Mouse (Mus musculus) frontal cortex, postnatal 25 days (tissue): ENCODE measurements around the gene Angptl2.
"Not testable (repeated sequence)": the region's sequence is repeated elsewhere in the genome, so short reads cannot be mapped to it uniquely, and the experiment has no call there.

Experiments used
- DNase-seq, 2 experiments: peaks; one replicate each; pipeline ENCODE4 v3.0.0; 2022; ENCODE audit warnings: low spot score in 2 of 2

The Angptl2 gene

DNA sequence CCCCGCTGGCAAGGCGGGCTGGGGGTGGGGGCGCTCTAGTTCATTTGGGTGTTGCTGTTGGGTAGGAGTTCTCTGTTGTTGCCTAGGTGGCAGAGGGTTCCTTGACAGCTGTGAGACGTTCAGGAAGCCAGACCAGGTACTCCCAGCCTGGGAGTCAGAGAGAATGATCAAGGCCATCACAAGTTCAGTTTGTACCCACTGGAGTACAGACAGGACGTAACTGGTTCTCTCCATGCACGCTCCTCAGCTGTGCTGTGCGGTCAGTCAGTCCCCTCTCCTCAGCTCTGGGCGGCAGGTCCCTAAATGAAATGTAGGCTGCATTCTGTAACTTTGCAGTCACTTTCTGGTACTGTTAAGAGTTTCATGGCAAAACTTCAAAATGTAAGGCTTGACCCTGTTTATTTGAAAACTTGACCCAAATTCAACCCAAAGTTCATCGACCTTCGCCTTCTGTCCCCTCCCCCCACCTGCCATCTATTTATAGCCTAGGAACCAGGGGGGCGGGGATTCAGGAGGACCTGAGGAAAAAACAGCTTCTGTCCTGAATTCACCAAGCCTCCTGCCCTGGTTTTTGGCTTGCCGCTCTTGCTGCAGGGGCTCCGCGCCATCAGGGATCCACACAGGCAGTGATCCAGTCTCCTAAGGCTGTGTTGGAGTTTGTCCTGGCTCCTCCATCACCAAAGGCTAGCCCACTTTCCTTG lies 15.4 kb upstream of the Angptl2 start:
- no peak for DNase-seq

DNA sequence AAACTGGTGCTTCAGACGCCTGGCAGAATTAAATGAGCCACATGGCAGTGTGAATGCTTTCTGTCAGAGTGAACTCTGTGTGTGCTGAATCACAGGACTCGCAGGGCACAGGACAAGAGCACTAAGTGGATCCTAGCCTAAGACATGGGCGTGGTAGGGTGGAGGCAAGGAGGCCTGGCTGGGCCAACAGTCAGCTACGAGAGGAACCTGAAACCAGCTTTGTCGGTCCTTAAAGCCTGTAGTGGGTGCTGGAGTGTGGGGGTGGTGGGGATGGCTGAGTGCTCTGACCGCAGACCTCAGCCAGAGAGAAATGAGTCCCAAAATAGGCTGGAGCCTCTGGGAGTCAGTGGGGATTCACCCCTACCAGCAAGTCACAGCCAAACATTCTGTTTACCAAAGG lies 12.6 kb upstream of the Angptl2 start:
- no peak for DNase-seq

DNA sequence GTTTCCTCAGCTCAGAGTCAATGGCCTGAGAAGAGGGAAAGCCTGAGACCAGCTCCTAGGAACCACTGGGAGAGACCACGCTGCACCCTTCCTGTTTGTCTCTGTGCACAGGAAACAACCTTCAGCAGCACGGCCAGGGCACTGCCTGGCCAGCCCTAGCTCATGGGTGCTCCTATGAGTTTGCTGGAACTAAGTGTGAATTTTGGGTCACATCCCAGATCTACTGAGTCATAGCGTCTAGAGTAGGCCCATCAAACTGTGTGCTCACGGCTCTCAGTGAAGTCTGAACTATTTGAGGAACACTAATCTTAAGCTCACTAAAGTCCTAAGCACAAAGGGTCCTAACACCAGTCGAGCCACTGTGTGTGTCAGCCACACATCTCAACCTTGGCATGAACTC lies 10.9 kb upstream of the Angptl2 start:
- DNase-seq: no peak

DNA sequence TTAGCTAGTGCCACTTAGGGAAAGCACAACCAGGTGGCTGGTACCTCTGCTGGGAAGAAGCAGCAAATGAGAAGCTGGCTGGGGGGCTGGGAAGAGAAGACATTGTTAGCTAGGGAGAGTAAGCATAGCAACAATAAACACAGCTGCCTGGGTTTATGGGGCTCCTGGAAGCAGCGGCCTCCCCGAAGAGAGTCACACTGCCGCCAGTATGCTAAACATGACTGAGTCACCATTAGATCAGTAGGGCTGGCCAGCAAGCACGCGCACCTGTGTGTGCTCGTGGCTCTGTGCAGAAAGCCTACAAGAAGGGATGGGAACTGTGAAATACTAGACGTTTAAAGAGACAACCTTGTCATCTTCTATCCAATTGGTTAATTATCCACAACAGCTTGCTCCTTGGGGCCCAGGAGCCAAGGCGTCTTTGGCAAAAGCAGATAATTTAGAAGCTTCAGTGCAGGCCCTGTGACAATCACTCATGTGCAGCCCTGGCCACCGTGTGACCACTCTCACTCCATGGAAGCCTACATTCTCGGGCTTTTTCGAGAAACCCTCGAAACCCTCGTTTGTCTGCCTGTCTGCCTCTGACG lies 9.8 kb upstream of the Angptl2 start:
- DNase-seq: no peak

DNA sequence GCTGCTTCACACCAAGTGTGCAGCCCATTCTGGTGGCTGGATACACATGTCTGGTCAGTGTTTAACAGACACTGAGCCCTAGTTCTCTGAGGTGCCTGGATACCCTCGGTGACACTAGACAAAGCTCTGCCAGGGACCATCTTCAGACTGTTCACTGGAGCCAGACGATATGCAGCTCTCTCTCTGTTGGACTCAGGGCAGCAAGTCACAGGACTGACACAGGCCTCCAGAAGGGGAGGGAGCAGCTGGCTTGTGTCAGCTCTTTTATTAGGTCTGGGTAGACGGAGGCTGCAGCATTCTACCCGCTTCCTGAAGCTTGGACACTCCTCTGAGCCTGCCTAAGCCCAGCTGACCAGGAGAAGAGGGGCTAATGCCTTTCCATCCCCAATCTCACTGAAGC lies 8.8 kb upstream of the Angptl2 start:
- no peak for DNase-seq

DNA sequence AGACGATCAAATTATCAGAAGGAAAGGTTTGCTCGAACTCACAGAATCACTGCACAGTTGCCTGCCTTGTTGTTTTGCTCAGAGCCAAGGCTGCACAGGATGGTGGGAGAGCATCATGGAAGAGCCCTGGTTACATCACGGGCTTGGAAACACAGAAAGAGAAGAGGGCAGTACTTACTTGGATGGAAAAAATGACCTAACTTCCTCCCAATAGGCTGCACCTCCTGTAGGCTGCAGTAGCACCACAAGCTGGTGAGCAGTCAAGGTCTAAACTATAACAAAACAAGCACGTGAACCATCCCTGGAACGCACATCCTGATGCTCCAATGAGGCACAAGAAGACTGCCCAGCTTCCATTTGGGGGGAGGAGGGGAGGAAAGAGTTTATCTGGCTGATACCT lies 7.7 kb upstream of the Angptl2 start:
- no peak for DNase-seq

DNA sequence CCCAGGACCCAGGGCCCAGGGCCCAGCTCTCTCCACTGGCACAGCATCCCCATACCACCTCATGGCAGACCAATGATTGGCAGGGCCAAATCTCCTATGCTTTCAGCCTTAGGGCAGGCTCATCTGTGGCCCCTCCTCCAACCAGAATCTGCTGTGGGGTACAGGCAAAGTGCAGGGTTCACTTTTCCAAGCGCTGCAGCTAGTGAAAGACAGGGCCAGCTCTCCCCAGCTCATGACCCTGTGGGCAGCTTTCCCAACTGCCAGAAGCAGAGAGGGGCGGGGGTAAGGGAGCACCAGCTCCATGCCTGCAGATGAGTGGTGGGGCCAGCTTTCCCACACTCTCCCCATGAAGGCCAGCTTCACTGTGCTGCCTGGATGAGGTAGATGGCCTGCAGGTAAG lies 5.0 kb upstream of the Angptl2 start:
- DNase-seq: no peak

DNA sequence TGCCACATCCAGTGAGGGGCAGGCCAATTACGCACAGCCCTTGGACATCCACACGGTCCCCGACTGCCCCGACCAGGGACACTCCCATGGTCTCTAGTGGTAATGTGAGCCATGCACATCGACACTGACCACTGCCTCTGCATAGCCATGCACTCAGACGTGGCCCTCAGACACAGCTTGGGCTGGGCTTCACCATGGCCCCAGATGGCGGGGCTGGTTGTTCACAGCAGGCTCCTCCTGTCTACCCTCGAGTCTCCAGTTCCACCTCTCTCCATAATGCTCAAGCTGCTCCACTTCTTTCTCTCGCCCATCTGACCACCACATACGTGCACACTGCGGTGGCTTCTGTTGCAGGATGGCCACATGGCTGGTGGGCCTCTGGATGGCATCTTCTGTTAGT lies 4.6 kb upstream of the Angptl2 start:
- DNase-seq: not testable (repeated sequence)

DNA sequence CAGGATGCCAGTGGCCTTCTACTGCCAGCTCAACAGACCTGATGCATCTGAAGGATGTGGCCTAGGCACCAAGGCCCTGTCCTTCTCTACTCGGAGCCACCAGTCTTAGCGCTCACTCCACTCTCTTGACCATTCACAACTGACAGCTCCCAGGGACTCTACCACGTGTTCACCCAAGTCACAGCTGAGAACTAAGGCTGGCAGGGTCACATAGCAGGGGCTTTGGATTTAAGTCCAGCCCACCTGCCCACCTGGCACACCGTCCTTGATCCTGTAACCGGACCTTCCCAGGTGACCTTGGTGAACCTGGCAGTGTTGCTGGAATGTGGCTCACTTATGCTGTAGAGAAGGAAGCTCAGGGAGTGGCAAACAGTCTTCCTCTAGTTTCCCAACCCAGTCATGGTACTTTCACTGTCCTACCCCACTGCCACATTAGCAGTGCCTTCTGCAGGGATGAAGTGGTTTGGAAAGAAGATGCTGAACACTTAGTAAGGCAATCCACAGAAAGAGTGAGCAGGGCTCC lies 631 bp upstream of the Angptl2 start:
- DNase-seq: no peak

DNA sequence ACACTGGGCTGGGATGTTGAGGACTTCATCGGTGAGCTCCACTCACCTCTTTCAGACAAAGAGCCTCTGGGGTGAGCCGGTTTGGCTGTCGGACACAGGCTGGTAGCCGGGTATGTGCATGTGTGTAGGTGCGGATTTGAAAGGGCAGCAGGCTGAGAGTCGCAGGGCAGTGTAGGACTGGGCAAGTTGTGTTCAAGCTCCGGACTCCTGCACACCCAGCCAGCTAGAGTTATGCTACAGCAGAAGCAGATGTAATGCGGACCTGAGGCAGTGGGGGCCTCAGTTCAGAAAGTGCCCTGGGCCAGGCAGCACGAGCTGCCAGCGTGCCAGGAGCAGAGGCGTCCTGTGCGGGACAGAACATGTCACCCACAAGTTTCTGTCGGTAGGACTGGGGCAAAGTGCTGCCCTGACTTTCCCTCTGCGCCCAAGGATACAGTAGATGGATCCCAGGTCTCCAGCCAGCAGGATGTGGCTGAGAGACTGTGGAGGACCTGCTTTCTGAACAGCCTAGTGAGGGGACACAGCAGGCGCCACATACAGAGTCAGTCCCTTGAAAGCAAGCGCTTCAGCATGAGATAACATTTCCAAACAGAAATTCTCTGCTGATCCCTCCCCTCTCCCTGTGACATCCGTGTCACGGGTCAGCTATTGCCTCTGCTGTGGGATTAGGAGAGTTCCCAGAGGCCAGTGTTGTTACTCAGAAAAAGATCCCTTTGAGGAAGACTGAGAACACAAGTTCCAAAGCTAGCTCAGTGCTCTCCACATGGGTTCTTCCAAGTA lies 966 bp downstream of the Angptl2 start:
- no peak for DNase-seq

DNA sequence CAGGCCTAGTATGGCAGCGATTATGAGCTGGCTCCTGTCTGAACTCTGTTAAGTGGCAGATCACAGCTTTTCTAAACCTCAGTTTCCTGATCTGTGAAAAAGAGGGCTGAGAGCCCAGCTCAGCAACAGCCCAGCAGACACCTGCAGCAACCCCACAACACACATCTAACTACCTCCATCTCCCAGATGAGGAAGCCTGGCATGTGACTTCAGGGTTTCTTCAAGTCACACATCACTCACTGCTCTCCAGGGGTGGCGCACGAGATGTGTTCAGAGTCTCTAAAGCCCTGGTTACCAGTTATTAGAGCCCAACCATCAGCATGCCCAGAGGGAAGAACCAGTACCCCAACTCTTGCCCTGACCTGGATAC lies 1.5 kb downstream of the Angptl2 start:
- DNase-seq: no peak

DNA sequence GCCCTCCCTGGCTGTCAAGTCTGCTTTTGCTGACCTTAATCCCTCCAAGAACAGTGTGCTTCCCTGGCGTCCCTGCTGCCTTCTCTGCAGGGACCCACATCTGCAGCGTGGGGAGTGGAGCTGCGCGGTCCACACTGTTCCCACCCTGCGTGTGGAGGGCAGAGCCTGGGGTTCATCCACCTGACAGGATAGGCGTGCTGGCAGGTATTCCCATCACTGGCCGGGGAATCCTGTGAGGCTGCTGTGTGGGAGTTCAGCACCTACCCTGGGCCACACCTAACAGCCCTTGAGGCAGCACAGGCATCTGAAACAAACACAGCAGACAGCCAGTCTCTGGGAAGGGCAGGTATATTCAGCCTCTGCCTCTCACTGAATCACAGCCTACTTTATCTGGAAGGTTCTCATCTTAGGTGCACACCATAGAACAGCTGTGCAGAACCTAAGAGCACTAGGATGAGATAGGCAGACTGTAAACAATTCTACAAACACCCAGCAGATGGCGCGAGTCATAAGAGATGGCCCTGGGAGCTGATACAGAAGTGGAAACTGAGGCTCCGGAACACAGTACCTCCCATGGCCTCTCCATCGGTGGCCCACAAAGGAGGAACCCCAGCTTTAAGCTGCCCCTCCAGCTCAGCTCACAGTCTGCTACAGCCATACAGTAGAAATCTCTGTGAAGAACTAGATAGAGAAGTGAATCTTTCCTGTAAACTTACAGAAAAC lies 3.2 kb downstream of the Angptl2 start:
- DNase-seq: no peak

DNA sequence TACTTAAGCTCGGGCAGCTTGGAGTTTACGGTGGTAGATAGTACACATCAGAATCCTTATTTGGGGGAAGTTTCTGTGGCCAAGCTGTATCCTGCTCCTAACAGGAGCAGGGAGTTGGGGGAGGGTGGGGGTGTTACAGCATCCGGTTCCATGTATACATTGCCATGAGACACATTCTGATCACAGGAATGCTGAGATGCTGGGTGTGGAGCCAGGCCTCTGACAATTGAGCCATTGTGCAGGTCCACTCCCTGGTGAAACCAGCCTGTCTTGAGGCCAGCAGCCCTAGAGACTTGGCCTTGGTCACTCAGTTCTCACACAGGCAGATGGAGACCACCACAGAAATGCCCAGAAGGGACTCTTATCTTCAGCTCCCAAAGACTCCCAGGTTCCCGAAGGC lies 3.8 kb downstream of the Angptl2 start:
- DNase-seq: no peak

DNA sequence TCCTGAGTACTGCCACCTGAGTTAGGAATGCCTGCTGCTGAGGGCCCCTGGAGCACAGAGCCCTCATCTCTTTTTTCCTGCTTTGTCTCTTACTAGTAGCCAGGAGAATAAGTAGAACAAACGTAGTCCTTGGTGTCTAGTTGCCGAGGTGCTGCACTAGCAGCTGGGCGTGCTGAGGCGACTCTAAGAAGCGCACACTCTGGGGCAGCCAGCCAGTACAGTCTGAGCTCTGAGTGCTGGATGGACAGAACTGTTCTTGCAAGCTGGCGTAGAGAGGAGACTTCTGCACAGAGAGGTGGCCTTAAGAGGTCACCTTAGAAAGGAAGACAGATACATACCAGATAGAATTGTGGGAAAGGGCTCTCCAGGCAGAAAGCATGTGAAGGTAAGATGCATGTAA lies 4.4 kb downstream of the Angptl2 start:
- no peak for DNase-seq

DNA sequence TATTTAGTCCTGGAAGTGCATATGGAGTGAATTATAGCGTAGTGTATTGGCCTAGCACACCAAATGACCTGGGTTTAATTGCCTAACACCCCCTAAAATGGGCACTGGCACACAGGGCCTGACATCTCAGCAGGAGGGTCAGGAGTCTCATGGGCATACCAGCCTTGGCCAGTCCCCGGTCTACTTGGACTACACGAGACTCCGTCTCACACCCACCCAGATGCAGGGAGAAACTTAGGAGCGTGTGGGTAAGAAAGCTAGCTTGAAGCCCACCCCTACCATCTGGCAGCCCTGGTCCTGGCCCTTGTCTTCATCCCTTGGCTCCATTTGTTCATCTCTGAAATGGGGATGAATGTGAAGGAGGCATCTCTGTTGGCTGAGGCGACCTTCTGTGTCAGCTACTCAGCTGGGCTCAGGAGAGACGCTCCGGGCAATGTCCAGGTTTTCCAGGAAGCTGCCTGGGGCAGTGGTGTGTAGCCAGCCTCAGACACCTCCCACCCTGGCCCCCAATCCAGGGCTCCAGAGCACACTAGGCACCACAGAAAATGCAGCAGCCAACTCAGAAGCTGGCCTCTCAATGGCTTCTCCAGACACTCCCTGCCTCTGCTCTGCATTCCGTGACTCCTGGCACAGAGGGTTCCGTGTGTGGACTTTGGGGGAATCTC lies 4.9 kb downstream of the Angptl2 start:
- DNase-seq: no peak

DNA sequence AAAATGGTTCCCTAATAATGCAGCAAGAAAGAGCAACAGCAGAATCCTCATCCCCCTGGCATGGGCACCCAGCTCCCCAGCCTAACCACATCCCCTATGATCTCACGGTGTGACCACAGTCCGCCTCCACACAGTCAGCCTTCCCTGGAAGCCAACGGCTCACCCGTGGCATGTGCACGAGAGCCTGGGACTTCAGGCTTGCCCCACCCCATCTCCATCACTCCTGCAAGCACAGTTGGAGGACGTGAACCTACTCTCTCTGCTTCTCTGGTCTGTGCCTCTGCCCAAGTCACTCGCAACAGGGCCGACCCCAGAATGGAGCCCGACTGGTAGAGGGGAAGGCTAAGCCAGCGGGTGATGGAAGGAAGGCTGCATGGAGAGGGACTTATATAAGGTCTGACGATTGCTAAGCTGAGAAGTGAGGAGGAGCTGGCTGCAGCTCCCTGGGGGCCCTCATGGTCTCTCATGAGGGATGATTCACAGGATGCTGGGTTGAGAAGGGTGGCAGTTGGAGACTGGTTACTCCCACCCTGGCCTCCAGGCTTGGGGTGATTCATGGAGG lies 5.6 kb downstream of the Angptl2 start:
- no peak for DNase-seq

DNA sequence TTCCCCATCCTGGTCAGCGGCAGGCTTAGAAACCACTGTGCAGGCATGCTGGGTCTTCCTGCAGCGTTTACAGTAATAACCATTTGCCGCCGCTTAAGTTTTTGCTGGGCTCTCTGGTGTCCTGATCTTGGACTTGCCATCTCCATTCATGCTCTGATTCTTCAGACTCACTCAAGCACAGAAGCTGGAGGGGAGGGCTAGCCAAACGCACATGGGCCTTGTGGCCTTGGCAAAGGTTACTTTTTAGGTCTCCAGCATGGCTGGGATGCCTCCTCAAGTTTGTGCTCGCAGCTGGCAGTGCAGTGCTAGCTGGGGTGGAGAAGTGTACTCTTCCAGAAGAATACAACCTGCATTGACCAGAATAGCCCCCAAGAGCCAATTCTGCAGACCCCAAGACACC lies 6.6 kb downstream of the Angptl2 start:
- DNase-seq: no peak

DNA sequence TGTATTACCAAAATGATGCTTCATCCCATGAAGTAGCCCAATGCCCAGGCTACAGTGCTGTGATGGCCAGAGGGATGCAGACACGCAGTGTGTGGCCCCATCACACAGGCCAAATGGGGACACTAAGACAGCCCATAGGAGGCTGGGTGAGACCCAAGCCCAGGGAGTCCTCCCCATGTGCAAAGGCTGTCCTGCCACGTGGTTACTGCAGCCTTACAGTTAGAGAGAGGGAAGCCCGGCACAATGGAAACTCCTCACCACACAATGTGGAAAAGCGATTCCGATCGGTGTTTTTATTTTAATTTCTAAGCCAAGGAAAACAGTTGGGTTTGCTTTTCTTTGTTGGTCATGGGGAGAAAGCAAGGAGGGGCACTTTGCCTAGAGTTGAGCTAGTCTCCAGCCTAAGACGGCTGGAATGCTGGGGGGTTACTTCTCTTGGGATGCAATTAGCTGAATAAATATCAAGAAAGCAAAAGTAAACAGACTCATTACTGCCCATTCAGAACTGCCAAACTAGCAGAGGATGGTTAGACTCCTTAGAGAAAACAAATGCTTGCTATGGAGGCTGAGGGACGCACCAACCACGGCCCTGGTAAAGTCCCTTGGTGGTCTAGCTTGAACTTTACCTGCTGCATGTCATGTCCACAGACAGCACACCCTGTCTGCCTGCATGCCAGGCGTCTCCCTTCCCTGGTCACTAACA lies 7.9 kb downstream of the Angptl2 start:
- DNase-seq: no peak

DNA sequence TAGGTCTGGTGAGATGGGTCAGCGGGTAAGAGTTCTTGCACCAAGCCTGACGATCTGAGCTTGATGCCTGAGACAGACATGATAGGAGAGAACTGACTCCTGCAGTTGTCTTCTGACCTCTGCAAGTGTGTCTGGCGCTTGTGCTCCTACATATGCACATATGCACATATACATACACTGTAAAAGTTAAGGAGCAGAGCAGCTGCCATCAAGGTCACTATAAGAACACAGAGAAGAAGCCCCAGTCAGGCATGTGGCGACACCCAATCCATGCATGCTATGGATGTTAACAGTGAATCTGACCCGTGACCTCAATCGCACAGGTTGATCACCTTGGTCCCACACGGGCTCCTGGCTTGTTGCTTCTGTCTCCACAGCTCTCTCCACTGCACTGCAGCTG lies 10.1 kb downstream of the Angptl2 start:
- DNase-seq: no peak

DNA sequence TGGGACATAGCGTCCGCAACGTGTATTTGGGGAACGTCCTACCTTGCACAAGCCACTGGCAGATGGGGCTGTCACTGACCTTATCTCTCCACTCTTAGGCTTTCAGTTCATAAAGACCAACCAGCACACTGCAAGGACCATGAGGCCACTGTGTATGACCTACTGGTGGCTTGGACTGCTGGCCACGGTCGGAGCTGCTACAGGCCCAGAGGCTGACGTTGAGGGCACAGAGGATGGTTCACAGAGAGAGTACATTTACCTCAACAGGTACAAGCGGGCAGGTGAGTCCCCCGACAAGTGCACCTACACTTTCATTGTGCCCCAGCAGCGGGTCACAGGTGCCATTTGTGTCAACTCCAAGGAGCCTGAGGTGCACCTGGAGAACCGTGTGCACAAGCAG lies 12.2 kb downstream of the Angptl2 start:
- DNase-seq: no peak

DNA sequence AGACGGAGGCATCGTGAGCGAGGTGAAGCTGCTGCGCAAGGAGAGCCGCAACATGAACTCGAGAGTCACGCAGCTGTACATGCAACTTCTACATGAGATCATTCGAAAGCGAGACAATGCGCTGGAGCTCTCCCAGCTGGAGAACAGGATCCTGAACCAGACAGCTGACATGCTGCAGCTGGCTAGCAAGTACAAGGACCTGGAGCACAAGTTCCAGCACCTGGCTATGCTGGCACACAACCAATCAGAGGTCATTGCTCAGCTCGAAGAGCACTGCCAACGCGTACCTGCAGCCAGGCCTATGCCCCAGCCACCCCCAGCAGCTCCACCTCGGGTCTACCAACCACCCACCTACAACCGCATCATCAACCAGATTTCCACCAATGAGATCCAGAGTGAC lies 12.7 kb downstream of the Angptl2 start:
- no peak for DNase-seq
